Mouse (Mus musculus) T-helper 17 cell (primary cell): ENCODE measurements around the gene Pcyt1a.

Experiments
- in situ Hi-C, 2 experiments: fragments of 300-600 bp; cut with MboI, MseI; formaldehyde crosslinking; loops; 1 replicate in 1 of 2; 2 replicates in 1 of 2; pipeline ENCODE4 v1.15.1; 2025; ENCODE audit warnings: high pct_unique_total_duplicates in 2 of 2

Gene Pcyt1a

DNA sequence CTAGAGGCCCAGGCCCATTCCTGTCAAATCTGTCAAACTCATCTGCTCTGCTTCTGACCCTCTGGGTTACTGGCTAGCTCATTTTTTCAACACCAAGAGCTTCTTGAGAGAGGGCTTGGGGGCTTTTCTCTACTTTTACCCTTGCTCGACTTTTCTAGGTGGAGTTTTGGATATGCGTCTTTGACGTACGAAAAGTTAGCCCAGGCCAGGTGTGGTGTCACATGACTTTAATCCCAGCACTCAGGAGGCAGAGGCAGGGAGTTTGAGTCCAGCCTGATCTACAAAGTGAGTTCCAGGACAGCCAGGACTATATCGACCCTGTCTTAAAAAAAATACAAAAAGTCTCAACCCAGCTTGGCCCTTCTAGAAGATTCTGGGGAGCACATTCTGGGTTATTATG lies 77.3 kb downstream of the Pcyt1a start:
- in situ Hi-C loops, result loop anchor here in 1 of 2 experiments (5.0 kb wide), 1 partner anchor 184 kb away; no protein-coding TSS in a partner anchor

DNA sequence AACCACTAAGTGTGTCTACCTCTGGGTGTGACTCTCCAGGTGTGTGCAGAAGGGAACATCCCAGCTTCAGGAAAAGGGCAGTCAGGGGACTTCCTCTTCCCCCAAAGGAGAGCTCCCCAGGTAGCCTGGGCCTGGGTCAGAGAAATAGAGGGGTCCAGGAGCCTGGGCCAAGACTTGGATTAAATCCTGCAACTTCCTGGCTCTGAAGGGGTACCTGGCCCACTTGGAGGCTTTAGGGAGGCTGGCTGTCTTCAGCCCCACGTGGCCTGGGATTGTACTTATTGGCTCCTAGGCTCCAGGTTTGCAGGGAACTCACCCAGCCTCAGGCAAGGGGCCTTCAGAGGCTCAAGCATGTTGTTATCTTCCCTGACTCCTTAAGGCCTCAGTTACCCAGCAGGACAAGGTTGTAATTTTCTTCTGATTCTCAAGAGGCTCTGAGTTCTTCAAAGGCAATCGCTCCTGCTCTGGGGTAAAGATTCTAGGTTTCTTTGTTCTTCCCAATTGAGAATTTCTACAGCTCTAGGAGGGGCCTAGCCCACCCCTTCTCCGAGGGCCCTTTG lies 77.9 kb downstream of the Pcyt1a start:
- in situ Hi-C loops, result loop anchor here in 1 of 2 experiments (5.0 kb wide), 1 partner anchor 184 kb away; no protein-coding TSS in a partner anchor

DNA sequence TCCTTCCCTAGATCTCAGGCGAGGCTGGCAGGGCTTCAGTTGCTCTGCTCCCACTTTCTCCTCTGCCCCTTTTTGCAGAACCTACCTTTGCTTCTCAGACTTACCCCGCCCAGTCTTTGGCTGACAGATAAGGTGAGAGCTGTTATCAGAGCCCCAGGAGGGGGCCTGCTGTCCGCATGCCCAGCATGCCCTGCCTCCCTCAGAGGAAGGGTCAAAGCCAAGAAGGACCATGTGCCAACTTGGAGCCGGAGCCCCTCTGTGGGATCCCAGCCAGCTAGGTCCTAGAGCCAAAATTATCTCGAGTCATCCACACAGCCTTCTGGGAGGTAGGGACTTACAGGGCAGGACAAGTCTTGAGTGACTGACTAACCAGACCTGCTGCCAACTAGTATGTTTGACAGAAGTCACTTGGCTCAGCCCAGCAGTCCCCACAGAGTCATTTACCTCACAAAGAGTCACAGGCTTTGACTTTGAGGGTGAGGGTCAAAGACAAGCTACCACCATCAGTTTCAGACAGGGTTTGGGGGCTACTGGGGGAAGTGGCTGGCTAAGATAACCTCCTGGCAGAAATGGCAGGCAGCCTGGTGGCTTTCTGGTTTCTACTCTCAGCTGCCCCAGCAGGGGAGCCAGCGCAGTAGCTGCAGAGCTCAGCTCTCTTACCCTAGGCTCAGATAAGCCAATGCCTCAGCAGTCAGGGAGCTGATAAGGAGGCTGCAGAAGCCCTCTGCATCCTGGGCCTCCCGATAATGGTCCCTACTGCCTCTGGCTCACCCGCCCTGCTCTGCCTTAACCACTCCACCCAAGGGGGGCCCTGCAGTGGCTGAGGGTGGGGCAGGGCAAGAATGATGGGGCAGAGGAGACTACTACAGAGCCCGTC lies 78.6 kb downstream of the Pcyt1a start:
- in situ Hi-C loops, result loop anchor here in 1 of 2 experiments (5.0 kb wide), 1 partner anchor 183 kb away; no protein-coding TSS in a partner anchor

DNA sequence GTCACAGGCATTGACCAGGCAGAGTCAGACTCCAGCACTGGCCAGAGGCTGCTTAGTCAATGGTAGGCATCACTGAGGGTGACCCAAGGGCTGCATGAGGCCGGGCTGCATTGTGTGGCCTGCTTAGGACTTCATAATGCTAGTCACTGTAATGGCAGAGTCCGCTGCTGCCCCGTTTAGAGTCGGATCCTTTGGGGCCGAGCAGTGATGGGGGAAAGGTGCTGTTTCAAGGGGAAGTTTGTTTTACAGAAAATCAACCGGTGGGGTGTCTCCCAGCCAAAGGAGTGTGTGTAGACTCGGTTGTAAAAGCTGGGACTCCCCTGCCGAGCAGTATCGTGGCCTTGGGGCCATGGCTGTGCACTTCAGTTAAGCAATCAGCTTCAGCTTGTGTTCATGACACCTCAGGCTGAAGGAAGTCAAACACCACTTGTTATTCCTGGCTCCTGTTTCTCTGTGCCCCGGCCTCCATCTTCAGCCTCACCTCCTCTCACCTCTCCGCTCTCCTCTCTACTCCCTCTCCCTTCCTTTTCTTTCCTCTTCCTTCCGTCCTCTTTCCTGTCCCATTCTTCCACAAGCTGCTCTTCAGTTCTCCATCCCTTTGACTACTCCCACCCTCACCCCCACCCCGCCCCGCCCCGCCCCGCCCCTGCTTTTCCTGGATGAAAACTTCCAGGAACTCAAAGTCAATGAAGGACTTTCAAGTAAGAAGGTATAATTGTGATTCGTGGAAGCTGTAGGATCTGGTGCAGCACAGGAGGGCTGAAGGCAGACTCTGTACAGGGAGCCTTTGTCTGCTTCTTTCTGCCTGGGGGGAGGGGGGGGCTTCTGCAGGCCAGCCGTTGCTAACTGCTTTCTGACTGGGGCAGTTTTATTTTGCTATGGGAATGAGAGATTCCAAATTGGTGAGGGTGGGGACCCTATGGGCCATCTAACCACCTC lies 79.9 kb downstream of the Pcyt1a start:
- in situ Hi-C loops, result loop anchor here in 1 of 2 experiments (5.0 to 10.0 kb wide), 3 partner anchors 97 to 167 kb away; partner anchors contain the start of gene Tfrc

DNA sequence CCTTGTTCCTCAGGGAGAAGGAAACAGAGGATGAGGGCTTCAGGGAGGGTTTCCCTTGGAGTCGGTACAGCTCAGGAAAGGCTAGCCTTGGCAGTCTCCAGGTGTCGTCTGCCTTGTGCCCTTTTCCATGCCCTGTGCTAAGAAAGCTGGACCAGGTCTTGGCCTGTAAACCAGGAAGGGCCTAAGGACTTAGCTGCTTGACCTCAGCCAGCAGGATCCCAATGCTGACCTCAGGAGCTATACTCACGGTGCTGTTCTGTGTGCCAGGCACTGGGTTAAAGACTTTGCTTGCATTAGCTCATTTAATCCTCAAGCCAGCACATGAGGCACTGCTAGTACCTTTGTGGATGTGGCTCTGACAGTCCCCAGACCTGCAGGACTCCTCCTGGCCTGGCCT lies 80.6 kb downstream of the Pcyt1a start:
- in situ Hi-C loops, result loop anchor here in 1 of 2 experiments (5.0 to 10.0 kb wide), 3 partner anchors 96 to 166 kb away; partner anchors contain the start of gene Tfrc

DNA sequence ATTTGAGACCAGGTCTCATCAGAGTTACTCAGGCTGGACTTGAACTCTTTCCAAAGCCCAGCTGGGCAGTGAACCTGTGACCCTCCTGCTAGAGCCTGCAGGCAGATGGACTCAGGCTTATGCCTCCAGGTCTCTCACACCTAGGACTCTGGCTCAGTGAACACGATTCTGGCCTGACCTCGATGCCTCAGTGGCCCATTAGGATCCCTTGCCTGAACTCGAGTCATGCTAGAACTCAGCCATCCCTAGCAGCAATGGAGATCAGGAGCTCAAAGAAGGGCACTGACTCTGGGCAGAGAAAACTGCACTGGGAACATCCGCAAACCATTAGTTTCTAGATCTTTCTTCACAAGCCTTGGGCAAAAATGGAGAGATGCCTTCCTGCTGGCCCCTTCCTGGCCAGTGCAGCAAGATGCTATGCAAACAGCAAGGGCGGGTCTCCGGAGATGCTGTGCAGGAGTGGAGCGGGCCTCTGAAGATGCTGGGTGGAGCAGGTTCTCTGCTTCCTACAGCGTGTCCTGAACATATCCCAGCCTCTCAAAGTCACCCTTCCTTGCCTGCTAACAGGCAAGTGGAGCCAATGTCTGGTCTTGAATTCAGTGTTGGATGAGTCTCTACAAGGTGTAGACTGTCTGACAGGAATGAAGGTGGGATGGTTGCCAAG lies 81.2 kb downstream of the Pcyt1a start:
- in situ Hi-C loops, result loop anchor here in 1 of 2 experiments (5.0 to 10.0 kb wide), 3 partner anchors 95 to 165 kb away; partner anchors contain the start of gene Tfrc

DNA sequence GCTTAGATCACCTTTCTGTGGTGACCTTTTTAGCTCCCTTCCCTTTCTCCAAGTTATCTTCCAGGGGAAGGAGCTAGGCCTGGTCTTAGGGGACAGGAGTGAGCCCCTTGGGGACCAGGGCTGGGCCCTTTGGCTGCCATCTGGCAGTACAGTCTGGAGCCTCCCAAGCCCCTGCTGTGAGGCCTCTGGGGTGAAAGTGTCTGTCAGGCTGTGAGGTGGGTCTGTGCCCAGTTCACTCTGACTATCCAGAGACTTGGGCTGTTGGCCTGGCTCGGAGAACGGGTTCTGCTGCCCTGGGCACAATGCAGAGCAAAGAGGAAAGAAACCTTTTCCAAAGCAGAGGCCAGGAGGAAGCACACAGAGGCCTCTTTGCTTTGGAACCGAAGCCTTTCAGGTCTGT lies 82.2 kb downstream of the Pcyt1a start:
- in situ Hi-C loops, result loop anchor here in 1 of 2 experiments (5.0 to 10.0 kb wide), 3 partner anchors 94 to 164 kb away; partner anchors contain the start of gene Tfrc

DNA sequence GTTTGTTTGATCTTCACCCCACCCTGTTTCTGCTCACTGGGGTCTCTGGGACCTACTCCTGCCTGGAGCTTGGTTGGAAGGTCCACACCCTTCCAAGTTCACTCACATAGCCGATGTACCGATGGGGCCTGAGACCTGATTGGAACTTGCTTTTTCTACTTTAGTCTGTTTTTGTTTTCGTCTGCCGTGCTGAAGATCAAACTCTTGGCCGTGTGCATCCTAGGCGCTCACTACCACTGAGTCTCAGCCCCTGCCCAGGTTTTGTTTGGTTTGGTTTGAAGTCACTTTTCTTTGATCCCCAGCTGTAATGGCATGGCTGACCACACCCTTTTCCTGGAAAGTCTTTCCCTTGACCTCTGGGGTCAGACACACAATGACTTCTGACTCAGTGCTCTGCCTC lies 82.7 kb downstream of the Pcyt1a start:
- in situ Hi-C loops, result loop anchor here in 1 of 2 experiments (5.0 to 10.0 kb wide), 3 partner anchors 94 to 164 kb away; partner anchors contain the start of gene Tfrc

DNA sequence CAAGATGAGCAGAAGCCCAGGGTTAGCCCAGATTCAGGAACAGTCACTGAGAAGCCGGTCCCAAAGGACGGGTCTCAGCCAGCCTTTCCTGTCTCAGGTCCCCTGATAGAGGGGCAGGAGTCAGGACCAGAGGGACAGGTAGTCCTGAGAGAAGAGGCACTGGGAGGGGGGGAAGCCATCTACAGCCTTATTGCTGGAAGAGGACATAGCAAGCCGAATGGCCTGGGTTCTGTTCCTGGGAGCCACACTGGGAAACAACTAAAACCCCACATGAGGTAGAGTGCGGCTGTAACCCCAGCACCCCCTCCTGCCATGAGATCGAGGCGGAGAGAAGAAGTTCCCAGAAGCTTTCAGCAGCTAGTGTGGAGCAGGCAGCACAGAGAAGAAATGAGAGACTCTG lies 83.2 kb downstream of the Pcyt1a start:
- in situ Hi-C loops, result loop anchor here in 1 of 2 experiments (5.0 to 10.0 kb wide), 3 partner anchors 93 to 163 kb away; partner anchors contain the start of gene Tfrc

DNA sequence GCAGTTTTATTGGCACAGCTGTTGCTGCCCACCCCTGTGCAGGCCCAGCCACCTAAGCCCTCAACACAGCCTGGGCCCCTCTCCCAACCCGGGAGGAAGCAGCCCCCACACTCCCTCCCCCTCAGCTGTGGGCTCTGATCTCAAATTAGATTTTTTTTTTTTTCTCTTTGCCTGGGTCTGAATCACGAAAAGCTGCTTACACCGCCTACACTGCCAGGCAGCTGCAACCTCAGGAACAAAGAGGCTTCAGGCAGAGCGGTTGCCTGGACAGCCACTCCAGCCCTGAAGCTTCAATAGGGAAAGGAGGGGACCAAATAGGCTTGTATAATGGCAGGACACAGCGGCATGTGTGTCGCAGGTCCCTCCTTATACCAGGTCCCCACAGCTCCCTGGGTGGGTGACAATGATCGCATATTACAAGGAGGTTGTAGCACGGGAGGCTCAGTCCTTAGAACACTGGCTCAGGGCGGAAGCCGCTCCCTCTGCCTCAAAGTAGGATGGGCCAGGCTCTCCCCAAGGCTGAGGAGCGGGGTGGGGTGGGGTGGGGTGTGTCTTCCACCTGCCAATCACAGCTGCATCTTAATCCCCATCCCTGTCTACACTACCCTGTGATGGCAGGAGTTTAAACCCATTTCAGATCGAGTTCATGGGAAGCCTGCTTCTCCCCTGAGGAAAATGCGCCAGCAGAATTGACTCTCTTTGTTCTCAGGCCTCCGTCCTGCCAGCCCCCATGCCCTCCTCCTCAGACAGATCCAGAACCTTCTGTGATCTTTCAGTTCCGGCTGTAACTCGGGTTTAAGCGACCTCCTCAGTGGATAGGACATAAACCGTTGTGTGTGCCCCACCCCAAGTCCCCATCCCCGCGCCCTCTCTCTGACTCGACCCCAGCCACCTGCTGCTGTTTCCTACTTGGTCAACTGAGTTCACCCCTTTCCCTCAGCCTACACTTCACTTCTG lies 85.6 kb downstream of the Pcyt1a start:
- in situ Hi-C loops, result loop anchor here (5.0 to 10.0 kb wide), 2 partner anchors 91 to 119 kb away; partner anchors contain the start of gene Tfrc (in 1 of the 2)

DNA sequence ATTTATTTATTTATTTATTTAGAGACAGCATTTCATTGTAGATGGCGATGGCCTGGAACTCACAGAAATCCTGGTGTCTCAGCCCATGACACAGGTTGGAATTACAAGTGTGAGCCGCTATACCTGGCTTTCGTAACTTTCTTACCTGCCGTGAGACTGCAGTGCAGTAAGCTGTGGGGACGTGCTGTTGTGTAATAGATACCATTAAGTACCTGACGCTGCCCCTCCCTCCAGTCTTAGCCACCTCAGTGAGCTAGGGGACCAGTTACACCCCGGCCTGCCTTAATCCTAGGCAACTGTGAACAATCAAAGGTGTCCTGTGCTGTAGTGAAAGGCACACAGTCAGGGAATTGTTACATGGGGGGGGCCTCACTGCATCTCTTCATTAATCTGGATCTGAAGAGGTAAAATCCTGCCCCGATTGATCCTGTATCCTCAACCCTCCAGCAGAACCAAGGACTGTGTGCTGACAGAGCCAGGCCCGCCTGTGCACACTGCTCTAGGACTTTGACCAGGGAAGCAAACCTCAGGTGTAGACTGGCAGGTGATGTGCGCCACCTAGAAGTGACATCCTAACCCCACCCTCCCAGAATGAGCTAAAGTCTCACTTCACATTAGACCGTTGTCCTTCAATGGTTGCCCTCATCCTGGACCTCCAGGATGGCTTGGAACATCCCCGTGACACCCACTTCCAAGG lies 87.2 kb downstream of the Pcyt1a start:
- in situ Hi-C loops, result loop anchor here (5.0 to 10.0 kb wide), 2 partner anchors 89 to 117 kb away; partner anchors contain the start of gene Tfrc (in 1 of the 2)

DNA sequence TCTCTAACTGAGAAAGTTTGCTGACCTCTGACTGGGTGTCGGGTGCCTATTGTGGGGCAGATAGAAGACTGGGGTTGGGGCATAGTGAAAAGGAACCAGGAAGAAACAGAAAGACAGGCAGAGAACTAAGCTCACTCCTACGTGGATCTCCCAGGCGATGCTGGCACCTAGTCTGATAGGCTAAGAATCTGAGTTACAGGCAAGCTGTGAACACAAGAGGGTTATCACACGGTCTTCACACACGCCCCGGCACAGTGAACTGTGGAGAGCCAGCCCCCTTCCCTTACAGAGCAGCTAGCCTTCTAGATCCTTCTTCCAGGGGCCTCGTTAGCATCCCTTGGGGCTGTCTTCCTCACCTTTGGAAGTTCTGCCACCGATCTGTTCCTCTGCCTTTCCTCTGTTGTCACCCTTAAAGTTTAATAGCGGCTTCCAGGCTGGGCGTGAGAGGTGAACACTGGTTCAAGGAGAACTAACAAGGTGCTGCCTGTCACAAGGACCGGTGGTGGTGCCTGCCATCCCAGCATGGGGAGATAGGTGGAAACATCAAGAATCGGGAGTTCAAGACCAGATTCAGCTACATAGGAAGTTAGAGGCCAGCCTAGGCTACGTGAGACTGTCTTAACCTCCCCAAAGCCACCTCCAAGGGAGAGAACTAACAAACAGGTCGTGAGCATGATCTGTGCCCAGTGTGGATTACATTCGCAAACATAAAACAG lies 89.1 kb downstream of the Pcyt1a start:
- in situ Hi-C loops, result loop anchor here (5.0 to 10.0 kb wide), 2 partner anchors 87 to 115 kb away; partner anchors contain the start of gene Tfrc (in 1 of the 2)

DNA sequence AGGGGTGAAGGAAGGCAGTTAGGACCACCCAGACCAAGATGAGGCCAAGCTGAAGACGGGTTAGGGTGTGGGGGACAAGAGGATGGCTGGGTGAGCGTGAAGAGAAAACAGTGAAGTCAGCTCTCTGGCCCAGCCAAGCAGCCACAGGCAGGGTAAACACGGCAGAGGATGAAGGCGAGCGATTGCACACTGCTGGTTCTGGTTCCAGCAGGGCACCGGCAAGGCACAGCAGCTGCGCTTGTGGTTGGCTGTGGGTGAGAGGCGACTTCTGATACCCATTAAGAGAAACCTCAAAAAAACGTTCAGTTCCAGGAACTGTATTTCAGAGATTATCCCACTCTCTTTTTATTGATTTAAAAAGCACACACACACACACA lies 89.6 kb downstream of the Pcyt1a start:
- in situ Hi-C loops, result no loop called here

DNA sequence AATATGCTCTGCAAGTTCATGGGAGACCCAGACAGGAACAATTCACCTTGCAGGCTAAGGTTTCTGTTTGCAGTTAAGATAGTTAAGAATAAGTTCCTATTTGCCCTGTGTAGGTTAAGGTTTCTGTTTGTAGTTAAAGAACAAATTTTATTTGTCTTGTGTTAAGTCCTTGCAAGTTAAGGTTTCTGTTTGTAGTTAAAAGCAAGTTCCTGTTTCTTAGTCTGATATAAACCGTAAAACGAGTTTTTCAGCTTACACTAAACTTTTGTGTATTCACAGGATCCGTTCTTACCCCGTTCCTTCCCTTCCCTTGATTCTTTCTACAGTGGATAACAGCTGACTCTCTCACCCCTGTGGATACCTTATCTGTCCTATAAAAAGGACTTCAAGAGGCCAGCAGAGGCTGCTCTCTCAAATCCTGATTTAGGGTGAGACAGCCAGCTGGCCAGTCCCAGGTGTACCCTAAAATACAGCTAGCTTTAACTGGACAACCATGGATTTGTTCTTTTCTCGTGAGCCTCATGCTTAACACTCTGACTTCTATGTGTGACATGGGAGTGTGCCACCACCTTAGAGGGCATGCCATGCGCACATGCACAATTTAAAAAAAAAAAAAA lies 92.0 kb downstream of the Pcyt1a start:
- in situ Hi-C loops, result no loop called here

DNA sequence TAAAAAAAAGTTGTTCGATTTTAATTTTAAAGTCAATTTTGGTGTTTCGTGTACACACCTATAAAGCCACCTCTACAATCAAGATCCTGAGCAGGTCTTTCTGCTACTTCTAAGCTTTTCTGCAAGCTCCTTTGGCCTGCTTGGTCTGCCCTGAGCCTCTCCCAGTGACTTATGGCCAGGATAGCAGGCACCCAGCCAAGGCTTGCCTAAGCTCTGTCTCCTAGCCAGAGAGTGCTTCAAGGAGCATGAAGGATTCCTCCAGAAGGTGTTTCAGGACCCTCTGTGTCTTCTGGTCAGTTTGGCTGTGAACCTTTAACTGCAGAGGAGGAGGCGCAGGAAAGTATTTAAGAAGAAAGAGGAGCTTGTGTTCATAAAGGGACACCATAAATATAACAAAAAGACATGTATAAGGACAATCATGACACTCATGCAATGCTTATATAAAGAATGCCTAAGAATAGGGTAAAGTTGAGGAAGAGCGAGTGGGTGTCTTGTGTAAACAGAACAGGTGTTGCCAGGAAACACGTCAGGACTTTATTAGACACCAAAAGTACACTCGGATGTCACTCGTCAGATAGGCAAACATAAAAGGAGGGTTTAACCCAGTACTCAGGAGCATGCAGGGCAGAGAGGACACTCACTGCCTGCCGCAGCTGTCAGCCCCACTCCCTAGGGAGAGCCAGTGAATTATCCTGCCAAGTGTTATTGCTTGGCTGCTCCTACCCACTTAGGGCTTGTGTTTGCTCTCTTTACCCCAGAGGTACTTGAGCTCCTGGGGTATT lies 92.9 kb downstream of the Pcyt1a start:
- in situ Hi-C loops, result no loop called here

DNA sequence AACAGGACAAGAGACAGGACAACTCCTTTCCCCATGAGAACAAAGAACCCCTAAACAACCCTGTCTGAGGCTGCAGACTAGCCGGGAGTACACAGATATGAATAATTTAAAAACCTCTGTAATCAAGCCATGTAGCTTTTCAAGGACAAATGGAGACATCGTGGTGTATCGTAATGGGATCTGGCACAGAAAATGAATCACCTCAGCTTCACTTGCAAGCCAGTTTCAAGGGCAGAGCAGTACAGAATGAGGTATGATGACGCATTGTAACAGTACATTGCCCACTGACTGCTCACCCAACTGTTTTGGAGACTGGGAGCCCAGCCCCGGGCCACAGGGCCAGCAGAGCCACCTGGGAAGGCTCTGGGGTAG lies 93.5 kb downstream of the Pcyt1a start:
- in situ Hi-C loops, result no loop called here
